Mouse (Mus musculus) granulocyte monocyte progenitor cell, adult 5-6 weeks (primary cell): Measurements from ENCODE around the gene Nt5e. TPM values are rescaled to one million over a fixed set of nuclear protein-coding genes. Genes with fewer than 3 reads are reported as not detected.
A peak's percentile ranks its signal among the peaks of the same experiment; 100 is the strongest.

Experiments
- ATAC-seq: replicated peaks from 2 replicates; pipeline ENCODE4 v1.8.0; 2016; ENCODE audit warnings: mild to moderate bottlenecking, moderate TSS enrichment, inconsistent platforms; ENCODE audit not compliant: poor library complexity, severe bottlenecking
- total RNA-seq, 2 experiments: library from RNA; stranded (forward) in 1 of 2; stranded (reverse) in 1 of 2; fragments of 200-712, 200-1000 nt in 1 of 2; fragments of >200 nt in 1 of 2; fragmentation: Nextera tagmentation in 1 of 2; gene quantifications; 2 replicates each; pipeline ENCODE4 v1.2.3; 2014 to 2017

Gene Nt5e
- total RNA-seq, 2 experiments from 2014 or later, result 1.9 TPM; not detected in 1

DNA sequence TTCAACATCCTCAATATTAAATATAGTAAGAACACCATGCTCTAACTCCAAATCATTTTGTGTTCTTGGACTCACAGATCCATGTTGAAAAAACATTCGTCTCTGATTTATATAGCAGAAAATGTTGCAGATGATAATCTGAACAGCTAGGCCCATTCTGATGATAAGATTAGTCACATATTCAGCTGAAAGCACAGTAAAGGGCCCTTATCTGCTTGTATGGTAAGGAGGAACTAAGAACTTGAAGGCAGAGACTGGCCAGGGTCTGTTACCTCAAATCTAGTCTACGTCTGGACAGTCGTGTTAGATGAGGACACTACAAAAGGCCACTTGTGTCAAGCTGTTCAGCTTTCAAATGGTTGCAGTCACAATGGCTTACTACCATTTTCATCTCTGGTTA is 52.1 kb downstream of the Nt5e start:
- ATAC-seq, result 0 out of 2 replicates have a peak, but pooled peaks have one; percentile 17

GRCm38 (mm10) chr9:88380076-88380475 is 53.1 kb downstream of the Nt5e start:
- ATAC-seq, result peak; percentile 79

GRCm38 (mm10) chr9:88380542-88380941 is 53.5 kb downstream of the Nt5e start:
- no peak for ATAC-seq

- no peak for ATAC-seq
Measured at GRCm38 (mm10) chr9:88388826-88389225, 61.8 kb downstream of the Nt5e start.

DNA sequence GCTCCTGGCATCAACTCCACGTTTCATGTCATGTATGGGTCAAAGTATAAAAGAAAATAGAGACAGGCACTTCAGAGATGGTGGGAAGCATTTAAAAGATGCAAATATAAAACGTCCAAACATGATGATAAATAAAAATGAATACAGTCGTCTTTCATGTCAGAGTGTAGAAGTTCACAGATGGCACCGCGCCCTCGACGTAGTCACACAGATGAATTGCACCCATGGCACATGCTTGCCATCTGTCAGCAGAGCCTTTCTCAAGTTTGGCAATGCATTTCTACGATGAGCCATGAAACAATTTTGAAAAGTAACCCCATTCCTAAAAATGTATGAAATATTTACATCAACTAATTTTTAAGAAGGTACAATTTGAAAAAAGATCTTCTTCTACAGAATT is 67.9 kb downstream of the Nt5e start:
- no peak for ATAC-seq

- no peak for ATAC-seq
Measured at GRCm38 (mm10) chr9:88398461-88398860, 71.5 kb downstream of the Nt5e start.

GRCm38 (mm10) chr9:88404088-88404487 is 77.1 kb downstream of the Nt5e start:
- peak; percentile 100 for ATAC-seq

DNA sequence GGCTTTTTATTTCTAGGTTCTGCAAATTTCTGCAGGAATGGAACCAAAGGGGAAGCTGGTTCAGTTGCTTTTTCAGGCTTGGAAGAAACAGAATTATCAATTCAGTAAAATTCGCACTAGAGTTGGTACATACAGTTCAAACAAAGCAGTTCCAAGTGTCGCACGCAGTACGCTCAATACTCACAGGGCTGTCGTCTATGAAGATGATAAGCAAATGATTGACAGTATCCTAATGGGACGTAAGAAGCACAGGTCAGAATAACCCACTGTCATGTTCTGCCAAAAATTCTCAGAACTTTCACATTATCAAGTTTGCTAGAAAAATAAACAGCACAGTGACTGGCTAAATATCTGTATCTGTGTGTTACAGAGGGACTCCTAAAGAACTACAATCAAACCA is 77.5 kb downstream of the Nt5e start:
- peak; percentile 31 for ATAC-seq

DNA sequence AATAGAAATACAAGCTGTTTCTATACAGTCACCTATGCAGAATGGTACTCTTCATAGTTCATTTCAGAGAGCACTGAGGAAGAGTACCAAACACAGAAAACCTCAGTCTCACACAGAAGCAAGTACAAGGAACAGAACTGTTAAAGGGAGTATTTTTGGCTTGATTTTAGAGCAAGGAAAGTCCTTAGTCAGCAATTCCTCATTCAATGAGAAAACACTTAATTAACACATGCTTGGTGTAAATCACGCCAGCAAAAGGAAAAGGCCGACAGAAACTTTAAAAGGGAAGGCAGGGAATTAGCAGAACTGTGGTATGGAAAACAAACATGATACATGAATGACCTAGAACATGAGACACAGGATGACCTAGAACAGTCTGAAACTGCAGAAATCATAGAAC is 83.0 kb downstream of the Nt5e start:
- ATAC-seq, result no peak

- ATAC-seq, result no peak
Measured at GRCm38 (mm10) chr9:88416752-88417151, 89.8 kb downstream of the Nt5e start.

Other genes starting within 250 kb of the Nt5e start
- 39.3 and 45.3 TPM in 2 replicates for gene Snx14, start 111.8 kb downstream of the Nt5e start, total RNA-seq (2014; fragmentation: Nextera tagmentation)
- gene Snx14, start 111.8 kb downstream of the Nt5e start, total RNA-seq (2017), result 18.1 and 18.9 TPM in 2 replicates
- gene Gm20537, start 129.4 kb downstream of the Nt5e start, total RNA-seq (2014; fragmentation: Nextera tagmentation), result not detected in 2 replicates
- gene Gm20537, start 129.4 kb downstream of the Nt5e start, total RNA-seq (2017), result not detected in 2 replicates
- 231 and 250 TPM in 2 replicates for gene Syncrip, start 155.4 kb downstream of the Nt5e start, total RNA-seq (2014; fragmentation: Nextera tagmentation)
- gene Syncrip, start 155.4 kb downstream of the Nt5e start, total RNA-seq (2017), result 274 and 276 TPM in 2 replicates
- 8.9 and 12.4 TPM in 2 replicates for gene Zfp949, start 220.8 kb downstream of the Nt5e start, total RNA-seq (2014; fragmentation: Nextera tagmentation)
- gene Zfp949, start 220.8 kb downstream of the Nt5e start, total RNA-seq (2017), result 7.3 and 10.6 TPM in 2 replicates